Mouse (Mus musculus) limb, embryonic 13.5 days (tissue): Measurements from ENCODE around the gene U2af1. TPM values are rescaled to one million over a fixed set of nuclear protein-coding genes. Genes with fewer than 3 reads are reported as not detected.
A peak's percentile ranks its signal among the peaks of the same experiment; 100 is the strongest.

Experiments used
- ATAC-seq: fragments of 200-750 bp; cut with Nextera tagmentation; 2 replicates; pipeline ENCODE4 v1.8.0; 2017; ENCODE audit warnings: low read depth, moderate number of reproducible peaks, moderate TSS enrichment; ENCODE audit not compliant: low FRiP score
- H3K27ac ChIP-seq: fragments of 300-500 bp; sonication (generic); 2 replicates; pipeline ENCODE4 v1.5.1; 2015; ENCODE audit warnings: inconsistent platforms, mild to moderate bottlenecking, moderate library complexity
- H3K27me3 ChIP-seq: fragments of 300-500 bp; sonication (generic); 2 replicates; pipeline ENCODE4 v1.6.1; 2015; ENCODE audit warnings: mild to moderate bottlenecking, inconsistent platforms
- H3K36me3 ChIP-seq: fragments of 300-500 bp; sonication (generic); 2 replicates; pipeline ENCODE4 v1.6.1; 2015; ENCODE audit warnings: inconsistent platforms, mild to moderate bottlenecking, moderate library complexity
- H3K4me1 ChIP-seq: fragments of 300-500 bp; sonication (generic); 2 replicates; pipeline ENCODE4 v1.6.1; 2015; ENCODE audit warnings: inconsistent platforms
- H3K4me2 ChIP-seq: fragments of 300-500 bp; sonication (generic); replicated peaks from 2 replicates; pipeline ENCODE4 v1.6.1; 2015; ENCODE audit warnings: inconsistent platforms, mild to moderate bottlenecking, moderate library complexity
- H3K4me3 ChIP-seq: fragments of 300-500 bp; sonication (generic); 2 replicates; pipeline ENCODE4 v1.5.1; 2015; ENCODE audit warnings: moderate library complexity, mild to moderate bottlenecking, inconsistent platforms
- H3K9ac ChIP-seq: fragments of 300-500 bp; sonication (generic); 2 replicates; pipeline ENCODE4 v1.6.1; 2015; ENCODE audit warnings: mild to moderate bottlenecking, inconsistent platforms
- H3K9me3 ChIP-seq: fragments of 300-500 bp; sonication (generic); 2 replicates; pipeline ENCODE4 v1.6.1; 2016; ENCODE audit warnings: inconsistent platforms
- WGBS: fragments of 180-500 bp; shearing (Covaris S2); methylation state at CpG from one replicate; pipeline ENCODE4 v1.1.7; 2015; 5-methylcytosine and 5-hydroxymethylcytosine counted together
- polyA plus RNA-seq: library from polyadenylated mRNA; unstranded; fragments of >200 nt; fragmentation: Nextera tagmentation; extraction: Ambion mirVana; gene quantifications from 2 replicates; pipeline ENCODE4 v1.2.1, GENCODE M21; 2015

The U2af1 gene
- polyA plus RNA-seq, 1 experiment from 2014 or later = 354 TPM

GRCm38 (mm10) chr17:31657141-31657983, 1.3 kb downstream of the U2af1 start:
- WGBS = 46% methylated on average over 12 of the region's 12 CpGs
- peak overlapping the region; percentile 98 for H3K9ac ChIP-seq
- H3K4me2 ChIP-seq = peak overlapping the region; percentile 94
- H3K9me3 ChIP-seq = no peaks in the 10 kb centered on the region
- peaks cover 27% of the 10 kb centered on the region for H3K4me1 ChIP-seq
- peaks cover 44% of the 10 kb centered on the region for H3K36me3 ChIP-seq
- H3K27ac ChIP-seq = no peak overlapping the region
- H3K27me3 ChIP-seq = no peaks in the 10 kb centered on the region
- no peak for ATAC-seq
- peak overlapping the region; percentile 98 for H3K4me3 ChIP-seq

- H3K4me2 ChIP-seq = peak overlapping the region; percentile 94
- ATAC-seq = no peak
- peaks cover 51% of the 10 kb centered on the region for H3K36me3 ChIP-seq
- H3K4me1 ChIP-seq = peaks cover 27% of the 10 kb centered on the region
- WGBS = 85% methylated on average over 5 of the region's 5 CpGs
- H3K4me3 ChIP-seq = peak overlapping the region; percentile 98; the same call in 1 of the 2 replicates
- no peak overlapping the region for H3K9ac ChIP-seq
- no peaks in the 10 kb centered on the region for H3K9me3 ChIP-seq
- H3K27ac ChIP-seq = no peak overlapping the region
- no peaks in the 10 kb centered on the region for H3K27me3 ChIP-seq
These were observed 2.0 kb downstream of the U2af1 start for GRCm38 (mm10) chr17:31656682-31657081.

DNA sequence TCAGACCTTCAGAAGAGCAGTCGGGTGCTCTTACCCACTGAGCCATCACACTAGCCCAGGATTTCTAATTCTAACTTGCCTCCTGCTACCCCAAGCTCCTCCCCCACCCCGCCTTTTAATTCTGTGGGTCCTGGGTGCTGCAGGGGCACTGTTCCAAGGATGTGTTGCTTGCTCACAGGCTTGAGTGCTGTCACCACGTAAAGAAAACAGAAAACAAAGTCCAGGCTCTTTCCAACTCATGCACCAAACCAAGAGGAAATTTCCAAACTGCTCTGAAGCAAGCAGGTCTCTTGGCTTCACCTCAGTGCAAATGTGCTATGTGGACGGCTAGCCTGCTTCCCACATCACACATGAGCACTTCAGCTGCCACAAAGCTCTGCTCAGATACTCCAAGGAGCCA, 3.3 kb downstream of the U2af1 start:
- WGBS = 81% methylated on average over 4 of the region's 4 CpGs
- H3K27ac ChIP-seq = no peak overlapping the region
- peaks cover 27% of the 10 kb centered on the region for H3K4me1 ChIP-seq
- ATAC-seq = no peak
- no peak overlapping the region for H3K9ac ChIP-seq
- no peaks in the 10 kb centered on the region for H3K27me3 ChIP-seq
- peaks cover 64% of the 10 kb centered on the region for H3K36me3 ChIP-seq
- no peak overlapping the region for H3K4me3 ChIP-seq
- H3K4me2 ChIP-seq = no peak overlapping the region
- H3K9me3 ChIP-seq = no peaks in the 10 kb centered on the region

DNA sequence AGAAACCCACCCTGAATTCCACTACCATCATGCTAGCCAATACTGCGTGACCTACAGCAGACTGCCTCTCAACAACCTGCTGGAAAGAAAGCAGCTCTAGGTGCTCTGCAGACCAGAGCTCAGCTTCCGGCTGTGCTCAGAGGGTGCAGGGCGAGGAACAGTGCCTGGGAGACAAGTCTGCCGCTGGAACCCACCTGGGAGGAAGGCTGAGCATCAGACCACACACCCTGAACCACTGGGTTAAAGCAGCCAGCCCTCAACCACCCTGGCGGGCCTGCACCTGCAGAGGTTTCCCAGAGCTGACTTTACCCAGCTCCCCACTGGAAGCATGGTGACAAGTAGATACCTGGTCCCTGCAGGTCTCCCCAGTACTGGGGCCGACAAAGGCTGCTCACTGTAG, 5.4 kb downstream of the U2af1 start:
- no peak overlapping the region for H3K4me2 ChIP-seq
- WGBS = 86% methylated on average over 6 of the region's 6 CpGs
- H3K27me3 ChIP-seq = no peaks in the 10 kb centered on the region
- H3K4me1 ChIP-seq = peaks cover 23% of the 10 kb centered on the region
- H3K27ac ChIP-seq = no peak overlapping the region
- peaks cover 85% of the 10 kb centered on the region for H3K36me3 ChIP-seq
- H3K9ac ChIP-seq = 0 out of 2 replicates have a peak overlapping the region, but pooled peaks have one; percentile 19
- ATAC-seq = no peak
- H3K9me3 ChIP-seq = no peaks in the 10 kb centered on the region
- H3K4me3 ChIP-seq = no peak overlapping the region

DNA sequence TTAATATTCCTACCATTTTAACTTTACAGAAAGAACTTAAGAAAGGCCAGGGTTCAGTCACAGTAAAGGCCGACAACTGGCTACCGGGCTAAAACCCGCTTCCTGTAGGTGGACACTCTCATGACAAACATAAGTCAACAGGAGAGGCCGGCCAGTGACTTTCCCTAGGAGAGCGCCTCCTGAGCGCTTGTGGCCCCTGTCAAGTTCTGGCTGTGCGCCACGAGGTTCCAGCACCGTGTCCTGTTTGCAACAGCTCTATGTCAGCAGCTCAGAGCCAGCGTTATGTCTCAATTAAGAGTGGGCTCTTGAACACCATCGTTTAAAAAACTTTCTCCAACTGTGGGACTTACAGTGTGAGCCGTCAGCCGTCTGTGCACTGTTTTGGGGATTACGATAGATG, 6.5 kb downstream of the U2af1 start:
- WGBS = 91% methylated on average over 14 of the region's 14 CpGs
- no peaks in the 10 kb centered on the region for H3K27me3 ChIP-seq
- ATAC-seq = no peak

DNA sequence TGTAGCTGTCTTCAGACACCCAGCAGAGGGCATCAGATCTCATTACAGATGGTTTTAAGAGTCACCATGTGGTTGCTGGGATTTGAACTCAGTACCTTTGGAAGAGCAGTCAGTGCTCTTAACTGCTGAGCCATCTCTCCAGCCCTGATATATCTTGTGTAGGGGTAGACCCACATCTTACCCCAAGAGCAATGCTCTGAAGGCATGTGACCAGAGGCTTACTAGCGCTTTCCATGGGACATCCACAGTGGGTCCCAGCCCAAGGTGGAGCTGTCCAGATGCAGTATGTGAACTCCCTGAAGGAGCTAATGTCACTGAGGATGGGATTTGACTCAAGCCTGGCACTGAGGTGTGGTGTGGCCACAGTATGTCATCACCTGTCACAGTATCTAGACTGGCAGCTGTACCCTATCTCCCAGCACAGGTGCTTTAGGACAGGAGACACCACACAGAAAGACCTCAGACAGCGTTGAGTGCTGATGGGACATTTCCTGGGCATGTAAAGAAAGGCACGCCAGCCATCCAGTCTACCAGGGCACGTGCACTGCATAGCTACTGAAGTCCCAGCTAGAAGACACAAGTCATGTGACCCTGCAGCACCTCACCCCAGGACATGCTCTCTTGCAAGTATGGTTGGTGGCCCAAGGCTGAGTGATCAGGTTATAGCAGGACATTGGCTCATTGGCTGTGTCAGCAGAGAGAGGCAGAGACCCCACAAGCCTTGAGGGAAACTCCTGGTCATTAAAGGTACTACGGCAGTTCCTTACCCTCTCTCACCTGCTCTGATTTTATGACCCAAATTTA, 12.3 kb downstream of the U2af1 start:
- Histone ChIP-seq H3K4me2 (no peak overlapping the region), H3K4me3 (no peak overlapping the region), H3K27me3 (no peaks in the 10 kb centered on the region), H3K9ac (no peak overlapping the region), H3K9me3 (no peaks in the 10 kb centered on the region), H3K4me1 (no peaks in the 10 kb centered on the region), H3K36me3 (peaks cover 58% of the 10 kb centered on the region), H3K27ac (no peak overlapping the region)
- WGBS = 91% methylated on average over 5 of the region's 5 CpGs
- no peak for ATAC-seq

More for the DNA sequence above, 6.5 kb downstream of the U2af1 start:
- H3K9me3 ChIP-seq = no peaks in the 10 kb centered on the region
- H3K4me2 ChIP-seq = no peak overlapping the region
- H3K4me1 ChIP-seq = peaks cover 18% of the 10 kb centered on the region
- peaks cover 94% of the 10 kb centered on the region for H3K36me3 ChIP-seq
- no peak overlapping the region for H3K27ac ChIP-seq
- no peak overlapping the region for H3K9ac ChIP-seq
- no peak overlapping the region for H3K4me3 ChIP-seq

DNA sequence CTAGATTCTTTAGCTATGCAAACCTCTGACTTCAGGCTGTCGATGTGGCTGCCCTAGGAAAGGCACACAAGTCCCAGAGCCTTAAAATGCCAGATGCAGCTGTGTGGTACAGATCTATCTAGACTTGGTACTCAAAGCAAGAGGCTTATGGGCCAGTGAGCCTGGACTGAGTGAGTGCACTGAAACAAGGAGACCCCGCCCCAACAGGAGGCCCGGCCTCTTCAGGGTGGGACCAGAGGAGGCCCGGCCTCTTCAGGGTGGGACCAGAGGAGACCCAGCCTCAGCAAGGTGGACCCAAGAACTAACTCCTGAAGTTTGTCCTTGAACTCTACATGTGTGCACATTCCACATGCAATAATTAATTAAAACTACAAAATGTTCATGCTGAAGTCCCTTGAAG, 15.8 kb downstream of the U2af1 start:
- Histone ChIP-seq H3K4me2 (no peak overlapping the region), H3K9me3 (no peaks in the 10 kb centered on the region), H3K27ac (no peak overlapping the region), H3K36me3 (peaks cover 24% of the 10 kb centered on the region), H3K9ac (no peak overlapping the region), H3K27me3 (no peaks in the 10 kb centered on the region), H3K4me3 (no peak overlapping the region), H3K4me1 (no peaks in the 10 kb centered on the region)
- no peak for ATAC-seq
- WGBS = 70% methylated on average over 4 of the region's 4 CpGs

DNA sequence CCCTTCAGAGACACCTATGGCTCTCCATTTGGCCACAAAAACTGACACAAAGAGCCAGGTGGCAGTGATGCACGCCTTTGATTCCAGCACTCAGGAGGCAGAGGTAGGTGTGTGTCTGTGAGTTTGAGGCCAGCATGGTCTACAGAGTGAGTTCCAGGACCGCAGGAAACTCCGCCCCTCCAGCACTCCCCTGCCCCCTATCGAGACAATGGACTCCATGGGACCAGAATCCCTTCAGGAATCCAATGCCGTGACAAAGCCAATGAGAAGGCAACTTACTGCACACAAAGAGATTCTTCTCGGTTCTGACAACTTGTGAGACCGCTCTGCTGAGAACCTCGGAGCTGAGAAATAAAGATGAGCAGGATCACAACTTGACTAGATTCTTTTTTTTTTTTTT, 16.4 kb downstream of the U2af1 start:
- Histone ChIP-seq H3K4me1 (peaks cover 5% of the 10 kb centered on the region; the same call in 1 of the 2 replicates), H3K4me2 (no peak overlapping the region), H3K36me3 (peaks cover 18% of the 10 kb centered on the region), H3K4me3 (no peak overlapping the region), H3K27ac (no peak overlapping the region), H3K27me3 (no peaks in the 10 kb centered on the region), H3K9ac (no peak overlapping the region), H3K9me3 (no peaks in the 10 kb centered on the region)
- no peak for ATAC-seq
- 58% methylated on average over 8 of the region's 8 CpGs for WGBS

- Histone ChIP-seq H3K4me3 (no peak overlapping the region), H3K4me1 (peaks cover 16% of the 10 kb centered on the region), H3K9ac (no peak overlapping the region), H3K27ac (no peak overlapping the region), H3K9me3 (no peaks in the 10 kb centered on the region), H3K36me3 (no peaks in the 10 kb centered on the region), H3K27me3 (peaks cover 22% of the 10 kb centered on the region), H3K4me2 (no peak overlapping the region)
- 70% methylated on average over 4 of the region's 4 CpGs for WGBS
- no peak for ATAC-seq
These were observed 19.0 kb downstream of the U2af1 start for GRCm38 (mm10) chr17:31639651-31640050.

DNA sequence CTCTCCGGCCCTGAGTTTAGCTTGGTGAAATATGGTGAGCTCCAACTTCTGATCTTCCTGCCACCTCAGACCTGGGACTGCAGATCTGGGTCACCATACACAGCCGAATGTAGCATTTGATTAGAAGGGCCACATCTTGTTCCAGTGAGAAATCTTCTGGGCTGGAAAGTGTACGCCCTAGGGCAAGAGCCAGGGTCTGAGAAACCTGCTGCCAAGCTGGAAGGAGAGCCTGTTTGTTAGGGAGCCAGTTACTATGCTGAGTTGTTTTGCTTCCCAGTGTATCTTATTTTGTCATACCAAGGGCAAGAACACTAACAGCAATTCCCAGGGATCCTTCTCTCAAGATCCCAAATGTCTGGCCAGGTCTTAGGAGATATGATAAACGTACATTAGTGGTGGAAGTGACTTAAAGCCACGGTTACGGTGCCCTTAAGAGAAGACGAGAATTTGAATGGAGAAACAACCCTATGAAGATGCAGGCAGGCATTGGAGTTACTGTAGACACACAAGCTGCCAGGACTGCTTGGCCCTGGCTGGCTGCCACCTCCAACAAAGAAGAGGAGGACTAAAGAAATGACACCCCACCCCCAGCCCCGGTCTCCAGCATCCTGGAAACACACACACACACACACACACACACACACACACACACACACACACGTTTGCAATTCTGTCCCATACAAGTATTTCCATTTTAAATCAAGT, 20.7 kb downstream of the U2af1 start:
- Histone ChIP-seq H3K27ac (no peak overlapping the region), H3K4me3 (no peak overlapping the region), H3K4me2 (peak overlapping the region; percentile 98), H3K27me3 (peaks cover 25% of the 10 kb centered on the region), H3K36me3 (no peaks in the 10 kb centered on the region), H3K9ac (no peak overlapping the region), H3K4me1 (peaks cover 16% of the 10 kb centered on the region), H3K9me3 (no peaks in the 10 kb centered on the region)
- WGBS = 61% methylated on average over 9 of the region's 9 CpGs
- ATAC-seq = no peak

DNA sequence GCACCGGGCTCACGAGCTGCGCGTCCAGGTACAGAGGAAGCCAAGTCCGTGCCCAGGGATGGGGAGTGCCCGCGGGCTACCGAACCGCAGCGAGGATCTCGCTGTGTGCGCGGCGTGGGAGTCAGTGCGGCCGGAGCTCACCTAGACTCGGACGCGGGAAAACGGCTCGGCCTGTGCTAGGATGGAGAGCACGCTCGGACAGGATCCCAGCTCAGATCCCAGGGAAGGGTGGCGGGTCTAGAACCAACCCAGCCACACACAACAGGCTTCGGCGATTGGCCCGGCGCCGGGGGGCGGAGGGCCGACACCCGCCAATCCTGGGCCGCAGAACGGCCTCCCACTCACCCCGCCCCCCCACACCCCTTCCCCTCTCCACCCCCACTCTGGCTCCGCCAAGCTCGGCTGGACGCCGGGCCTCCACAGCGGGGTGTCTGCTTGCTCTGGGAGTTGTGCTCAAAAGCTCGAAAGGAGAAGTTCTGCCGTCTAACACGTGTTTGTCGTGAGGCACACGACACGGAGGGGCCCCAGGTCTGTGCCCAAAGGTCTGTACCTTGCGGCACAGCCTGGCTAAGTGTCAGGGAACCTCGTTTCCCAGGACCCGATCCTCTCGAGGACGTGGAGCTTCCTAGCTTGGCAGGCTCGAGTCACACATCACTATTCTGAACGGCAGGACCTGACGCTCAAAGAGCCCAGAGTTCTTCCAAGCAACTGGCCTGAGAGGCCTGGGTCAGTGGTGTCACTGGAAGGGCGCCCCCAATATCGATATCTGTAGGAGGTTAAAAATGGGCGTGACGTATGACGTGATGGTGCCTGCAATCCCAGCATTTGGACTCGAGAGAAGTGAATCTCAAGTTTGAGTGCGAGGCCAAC, 21.5 kb downstream of the U2af1 start, which contains the start of gene Cbs:
Gene Cbs (minus strand): TSS at position 297 of the 870 bp plus-strand sequence.
- no peaks in the 10 kb centered on the region for H3K9me3 ChIP-seq
- H3K9ac ChIP-seq = peak within 1 kb of the TSS; percentile 65
- 2% methylated on average over 60 of the region's 61 CpGs for WGBS
- H3K4me1 ChIP-seq = peaks cover 16% of the 10 kb centered on the region
- H3K36me3 ChIP-seq = no peaks in the 10 kb centered on the region
- H3K27ac ChIP-seq = no peak within 1 kb of the TSS
- H3K4me3 ChIP-seq = peak within 1 kb of the TSS; percentile 58
- ATAC-seq = peak; percentile 95
- peak within 1 kb of the TSS; percentile 98 for H3K4me2 ChIP-seq
- peaks cover 25% of the 10 kb centered on the region for H3K27me3 ChIP-seq
